Mouse (Mus musculus) heart, adult 2 months (tissue): ENCODE measurements around the gene Alad.

Experiments
- CTCF ChIP-seq: fragments of 200-600 bp; IDR thresholded peaks from 2 replicates; pipeline ENCODE4 v1.8.1; 2022; ENCODE audit warnings: antibody characterized with exemption, mild to moderate bottlenecking, moderate library complexity
- POLR2A ChIP-seq: fragments of 200-500 bp; IDR thresholded peaks from 2 replicates; pipeline ENCODE4 v1.6.1; 2011; ENCODE audit warnings: mild to moderate bottlenecking, low read depth, low read length, control low read depth; ENCODE audit not compliant: insufficient read depth

GRCm38 (mm10) chr4:62492682-62493081, 27.0 kb downstream of the Alad start:
- TF ChIP-seq POLR2A: no peak
- no peak for TF ChIP-seq CTCF
